Mouse (Mus musculus): ENCODE data around the gene Actr1a. TPM values are rescaled to one million over a fixed set of nuclear protein-coding genes. Genes with fewer than 3 reads are reported as not detected.
A peak's percentile ranks its signal among the peaks of the same experiment; 100 is the strongest.

Actr1a gene
- total RNA-seq, 1 experiment from 2014 or later: 107 TPM

DNA sequence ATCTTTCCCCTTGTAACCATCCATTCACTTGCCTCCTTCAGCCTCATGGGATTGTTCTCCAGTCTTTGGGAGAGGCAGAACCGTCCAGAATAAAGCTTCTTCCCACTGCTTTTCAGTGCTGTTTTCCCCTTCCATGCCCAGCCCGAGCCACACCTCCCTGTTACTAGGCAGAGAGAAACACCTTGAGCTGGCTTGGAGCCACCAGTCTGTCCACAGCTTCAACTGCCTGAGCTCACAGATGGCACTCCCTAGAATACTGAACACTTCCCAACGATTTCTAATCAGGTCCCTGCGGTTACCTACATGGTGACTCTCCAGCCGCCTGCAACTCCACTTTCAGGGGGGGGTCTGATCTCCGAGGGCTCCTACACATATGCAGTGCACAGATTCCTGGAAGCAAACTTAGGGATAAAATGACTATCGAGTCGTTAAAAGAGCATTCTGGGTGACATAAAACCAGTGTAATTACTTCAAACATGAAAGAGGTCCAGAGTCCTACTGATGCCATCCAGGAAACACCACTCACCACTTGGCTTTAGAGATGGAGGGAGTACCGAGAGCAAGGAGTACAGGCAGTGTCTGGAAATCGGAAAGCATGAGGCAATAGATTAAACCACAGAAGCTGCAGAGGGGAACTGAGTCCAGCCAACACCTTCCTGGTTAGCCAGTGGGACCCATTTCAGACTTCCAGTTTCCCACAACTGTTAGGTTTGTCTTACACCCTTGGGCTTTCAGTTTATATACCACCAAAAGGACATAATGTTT is 45.2 kb downstream of the Actr1a start, which contains the start of gene 2310034G01Rik:
TSS of gene 2310034G01Rik (minus strand) at position 135 of the 765 bp plus-strand sequence.
- DNase-seq: no peak

- no peak for DNase-seq
Observed at GRCm38 (mm10) chr19:46349550-46349949, 46.0 kb downstream of the Actr1a start.

DNA sequence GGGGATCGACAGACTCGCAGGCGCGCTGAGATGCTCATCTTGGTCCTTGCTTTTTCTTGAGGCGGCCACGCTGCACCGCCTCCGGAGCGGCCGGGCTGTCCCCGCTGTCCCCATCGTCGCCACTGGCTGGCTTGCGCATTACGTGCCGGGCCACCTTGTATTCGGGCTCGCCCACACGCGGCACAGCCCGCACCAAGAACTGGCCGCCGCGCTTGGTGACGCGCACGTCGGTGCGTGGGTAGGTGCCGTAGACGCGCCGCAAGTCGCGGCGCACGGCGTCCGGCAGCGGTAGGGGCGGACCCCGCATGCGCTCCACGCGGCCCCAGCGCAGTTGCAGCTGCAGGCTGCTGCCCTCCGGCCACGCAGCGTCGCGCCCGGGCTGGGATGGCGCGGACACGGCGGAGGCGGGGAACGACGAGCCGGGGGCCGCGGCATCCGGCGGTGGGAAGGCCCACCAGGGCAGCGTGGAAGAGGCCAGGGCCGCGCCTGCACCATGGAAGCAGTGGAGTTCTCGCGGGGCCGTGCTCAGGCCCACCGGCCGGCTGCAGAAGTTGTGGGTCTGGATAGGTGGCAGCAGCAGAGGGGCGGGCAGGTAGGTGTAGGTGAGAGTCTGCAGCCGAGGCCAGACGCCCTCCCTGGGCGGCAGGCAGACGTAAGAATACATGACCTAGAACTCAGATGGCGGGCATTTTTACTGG is 46.6 kb downstream of the Actr1a start:
- peak; percentile 85 for DNase-seq

GRCm38 (mm10) chr19:46347936-46348668 is 47.4 kb downstream of the Actr1a start:
- no peak for DNase-seq

DNA sequence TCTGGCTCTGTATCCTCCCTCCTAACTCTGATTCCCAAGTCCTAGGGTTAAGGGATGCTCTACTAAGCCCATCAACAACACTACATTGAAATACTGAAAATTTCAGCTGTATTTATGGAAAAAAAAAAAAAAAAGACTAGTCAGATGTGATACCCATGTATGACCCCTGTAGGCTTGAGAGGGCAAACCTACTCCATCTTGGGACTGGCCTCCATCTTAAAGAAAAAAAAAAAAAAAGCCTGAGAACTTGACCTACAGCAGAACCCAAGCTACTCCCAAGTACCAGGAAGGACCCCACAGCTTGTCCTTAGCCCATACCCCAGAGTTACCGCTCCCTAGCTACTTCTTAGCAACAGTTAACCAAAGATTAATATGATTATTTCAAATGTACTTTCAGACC is 48.4 kb downstream of the Actr1a start:
- no peak for DNase-seq

GRCm38 (mm10) chr19:46344710-46345419 is 50.7 kb downstream of the Actr1a start:
- DNase-seq: no peak

GRCm38 (mm10) chr19:46339287-46339971 is 56.1 kb downstream of the Actr1a start:
- no peak for DNase-seq

DNA sequence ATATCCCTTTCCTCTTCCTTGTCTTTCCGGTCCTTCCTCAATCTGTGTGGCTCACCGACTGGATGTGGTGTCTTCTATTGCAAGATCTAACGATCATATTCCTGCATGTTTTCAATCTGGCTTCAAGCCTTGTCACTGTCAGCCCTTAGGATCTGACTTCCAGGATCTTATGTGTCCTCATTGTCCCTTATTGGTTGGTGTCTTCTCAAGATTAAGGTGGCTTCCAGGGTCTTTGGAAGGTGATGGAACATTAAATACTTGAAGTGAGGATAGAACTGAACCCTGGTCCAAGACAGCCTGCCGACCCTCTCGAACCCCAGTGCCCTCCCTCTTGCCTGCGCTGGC is 56.6 kb downstream of the Actr1a start:
- DNase-seq: no peak

- peak; percentile 94 for DNase-seq
Observed at GRCm38 (mm10) chr19:46338331-46338936, 57.1 kb downstream of the Actr1a start, which contains the start of gene Cuedc2. Gene Cuedc2 (minus strand): TSS chr19:46338702.

DNA sequence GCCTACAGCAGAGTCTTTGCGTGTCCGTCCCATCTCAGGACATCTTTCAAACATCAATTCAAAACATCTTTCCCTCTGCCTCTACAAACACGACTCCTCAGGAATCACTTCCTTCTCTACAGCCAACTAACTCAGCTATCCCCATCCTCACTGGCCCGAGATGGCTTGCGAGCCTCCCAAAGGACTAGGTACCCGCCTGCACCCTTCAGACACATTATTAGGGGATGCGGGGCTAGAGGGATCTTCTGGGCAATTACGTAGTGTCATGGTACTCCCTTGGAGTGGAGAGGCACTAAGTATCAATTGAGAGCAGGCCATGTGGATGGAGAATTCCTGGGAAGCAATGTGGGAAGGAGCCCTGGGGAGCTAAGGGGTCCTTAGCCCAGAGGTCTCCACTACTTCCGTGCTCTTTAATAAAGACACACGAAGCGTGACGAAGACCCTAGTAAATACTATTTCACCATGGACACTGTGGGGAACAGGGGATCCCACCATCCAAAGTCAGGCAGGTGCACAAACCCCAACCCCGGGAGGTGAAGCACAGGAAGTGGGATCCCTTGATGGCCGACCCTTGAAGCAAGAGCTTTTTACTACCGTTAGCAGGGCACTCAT is 57.7 kb downstream of the Actr1a start:
- no peak for DNase-seq

GRCm38 (mm10) chr19:46333906-46334305 is 61.6 kb downstream of the Actr1a start:
- no peak for DNase-seq

DNA sequence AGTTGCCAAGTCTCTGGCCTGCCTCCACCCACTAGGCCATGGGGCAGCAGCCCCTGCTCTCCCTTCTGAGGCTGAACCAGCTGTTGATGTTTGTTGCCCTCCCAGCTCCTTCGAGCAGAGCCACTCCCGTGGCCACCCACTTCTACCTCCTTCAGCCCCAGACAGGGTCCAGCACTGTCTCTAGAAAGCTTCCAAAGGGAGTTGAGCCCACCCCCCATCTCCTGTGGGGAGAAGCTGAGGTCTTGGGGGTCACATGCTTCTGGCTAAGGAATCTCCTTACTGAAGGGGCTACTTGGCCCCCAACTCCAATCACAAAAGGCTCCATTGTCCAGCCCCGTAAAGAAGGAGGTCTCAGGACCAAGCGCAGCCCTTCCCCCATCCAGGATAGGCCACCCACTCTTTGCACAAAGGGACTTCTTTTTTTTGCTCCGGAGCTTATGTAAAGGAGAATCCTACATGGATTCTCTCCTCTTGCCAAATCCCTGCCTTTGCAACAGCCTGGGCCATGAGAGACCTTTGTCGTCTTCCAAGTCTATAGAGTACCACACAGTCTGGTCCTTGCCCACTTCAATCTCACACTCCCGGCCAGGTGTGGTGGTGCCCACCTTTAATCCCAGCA is 62.7 kb downstream of the Actr1a start:
- DNase-seq: no peak

GRCm38 (mm10) chr19:46331936-46332335 is 63.6 kb downstream of the Actr1a start:
- DNase-seq: no peak

DNA sequence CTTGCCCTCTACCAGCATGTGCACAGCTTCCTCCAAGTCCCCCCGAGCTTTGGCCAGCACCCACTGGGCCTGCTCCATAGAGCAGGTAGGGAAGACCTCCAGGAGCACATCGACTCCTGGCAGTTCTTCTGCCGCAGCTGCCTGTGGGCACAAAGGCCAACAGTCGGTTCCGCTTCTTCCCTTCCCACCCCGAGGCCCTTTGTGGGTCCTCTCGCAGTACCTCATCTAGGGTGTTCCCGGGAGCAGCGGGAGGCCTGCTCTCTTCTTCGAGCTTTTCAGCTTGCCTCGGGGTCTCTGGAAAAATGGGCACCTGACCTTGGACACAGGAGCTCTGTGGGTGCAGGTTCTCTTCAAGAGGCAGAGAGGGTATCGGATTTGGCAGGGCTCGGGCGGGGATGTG is 64.2 kb downstream of the Actr1a start:
- no peak for DNase-seq

DNA sequence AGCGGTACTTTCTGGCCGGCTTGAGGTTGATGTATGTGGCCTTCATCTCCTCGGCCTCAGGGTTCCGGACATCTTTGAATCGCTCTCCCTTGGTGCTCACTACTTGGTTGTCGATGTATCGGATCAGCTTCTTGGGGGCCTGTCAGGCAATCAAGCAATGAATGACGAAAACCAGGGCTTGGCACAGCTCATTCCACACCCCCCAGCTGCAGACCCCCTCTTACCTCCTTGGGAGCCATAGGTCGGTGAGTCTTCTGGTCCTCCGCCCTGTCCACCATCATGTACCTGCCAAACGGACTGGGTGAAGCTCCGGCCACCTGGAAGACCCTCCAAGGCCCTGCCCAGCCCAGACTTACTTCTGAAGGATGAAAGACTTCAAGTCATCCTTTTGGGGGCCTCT is 64.9 kb downstream of the Actr1a start:
- DNase-seq: no peak

DNA sequence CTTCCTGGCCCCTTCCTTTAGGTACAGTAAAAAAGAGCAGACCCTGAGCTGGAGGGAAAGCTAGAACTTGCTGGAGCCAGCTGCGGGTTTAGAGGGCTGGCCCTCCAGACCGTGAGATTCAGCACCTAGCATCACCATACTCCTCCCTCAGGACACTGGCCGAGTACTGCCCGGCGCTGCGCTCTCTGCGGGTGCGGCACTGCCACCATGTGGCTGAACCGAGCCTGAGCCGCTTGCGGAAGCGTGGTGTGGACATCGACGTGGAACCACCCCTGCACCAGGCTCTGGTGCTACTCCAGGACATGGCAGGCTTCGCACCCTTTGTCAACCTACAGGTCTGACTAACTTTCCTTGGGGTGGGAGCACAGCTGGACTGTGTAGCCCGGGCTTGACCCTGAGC is 65.6 kb downstream of the Actr1a start:
- DNase-seq: peak; percentile 87

DNA sequence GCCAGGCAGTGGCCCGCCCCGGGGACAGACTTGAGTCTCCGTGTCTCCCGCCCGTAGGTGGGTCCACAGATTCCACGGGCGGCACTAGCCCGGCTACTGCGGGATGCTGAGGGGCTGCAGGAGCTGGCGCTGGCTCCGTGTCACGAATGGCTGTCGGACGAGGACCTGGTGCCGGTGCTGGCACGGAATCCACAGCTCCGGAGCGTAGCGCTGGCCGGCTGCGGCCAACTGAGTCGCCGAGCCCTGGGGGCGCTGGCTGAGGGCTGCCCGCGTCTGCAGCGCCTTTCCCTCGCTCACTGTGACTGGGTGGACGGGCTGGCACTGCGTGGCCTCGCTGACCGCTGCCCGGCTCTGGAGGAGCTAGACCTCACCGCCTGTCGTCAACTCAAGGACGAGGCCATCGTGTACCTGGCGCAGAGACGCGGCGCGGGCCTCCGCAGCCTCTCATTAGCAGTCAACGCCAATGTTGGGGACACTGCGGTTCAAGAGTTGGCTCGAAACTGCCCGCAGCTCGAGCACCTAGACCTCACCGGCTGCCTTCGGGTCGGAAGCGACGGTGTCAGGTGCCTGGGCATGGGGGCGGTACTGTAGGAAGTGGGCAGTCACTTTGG is 66.4 kb downstream of the Actr1a start:
- peak; percentile 35 for DNase-seq

- peak; percentile 92 for DNase-seq
Observed at GRCm38 (mm10) chr19:46328081-46329030, 67.2 kb downstream of the Actr1a start, which contains the start of gene Fbxl15. Gene Fbxl15 (plus strand): TSS chr19:46328184.

Measured in adrenal gland, postnatal 25 days (tissue).